Mouse (Mus musculus) brain, adult 2 months (tissue): ENCODE measurements around the gene Gdap2.

Experiments used
- DNase-seq: peaks from one replicate; pipeline ENCODE4 v3.0.0; 2011; ENCODE audit warnings: low read depth, low spot score

Gene Gdap2

GRCm38 (mm10) chr3:100246286-100246825, 84.2 kb downstream of the Gdap2 start:
- DNase-seq, result no peak
